Mouse (Mus musculus): ENCODE measurements around the gene Lrp6.

DNA sequence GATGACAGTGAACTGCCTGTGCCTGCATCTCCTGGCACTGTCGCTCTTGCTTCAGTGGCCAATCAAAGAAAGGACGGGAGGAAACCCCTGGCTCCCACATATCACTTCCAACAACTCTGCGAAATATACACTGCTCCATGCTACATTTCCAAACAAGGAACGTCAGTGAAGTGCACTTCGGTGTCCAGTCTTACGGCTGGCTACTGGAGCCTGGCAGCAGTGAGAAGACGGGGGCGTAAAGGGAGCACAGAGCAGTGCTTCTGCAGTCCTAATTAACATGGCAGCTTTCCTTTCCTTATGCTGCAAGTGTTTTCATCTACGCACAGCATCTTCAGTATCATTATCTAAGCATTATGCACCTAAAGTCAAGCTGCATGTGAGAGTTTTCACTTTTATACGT is 45.4 kb downstream of the Lrp6 start:
- TF ChIP-seq CTCF (IDR thresholded peaks at IDR 0.05; ENCODE audit: borderline replicate concordance, insufficient read depth, low read depth, low read length), result no peak
- no peak for TF ChIP-seq POLR2A (IDR thresholded peaks at IDR 0.05; ENCODE audit: borderline replicate concordance, insufficient read depth, low read length)

All from cerebellum, adult 2 months (tissue).